Mouse (Mus musculus) left cerebral cortex, postnatal 25 days (tissue): ENCODE results near the gene Dennd6a. TPM values are rescaled to one million over a fixed set of nuclear protein-coding genes. Genes with fewer than 3 reads are reported as not detected.

Experiments used
- DNase-seq, 2 experiments: peaks; one replicate each; pipeline ENCODE4 v3.0.0; 2022; ENCODE audit warnings: low spot score in 2 of 2, mixed read lengths in 1 of 2
- intact Hi-C: fragments of 180-260 bp; cut with DNase I; formaldehyde crosslinking; loops from one replicate; pipeline ENCODE4 v1.15.1; 2025
- total RNA-seq, 2 experiments: library from RNA; stranded (reverse); gene quantifications; 2 replicates each; pipeline ENCODE4 v1.2.3; 2021

Dennd6a gene
- total RNA-seq, 2 experiments from 2014 or later = 26.0 to 26.1 TPM

DNA sequence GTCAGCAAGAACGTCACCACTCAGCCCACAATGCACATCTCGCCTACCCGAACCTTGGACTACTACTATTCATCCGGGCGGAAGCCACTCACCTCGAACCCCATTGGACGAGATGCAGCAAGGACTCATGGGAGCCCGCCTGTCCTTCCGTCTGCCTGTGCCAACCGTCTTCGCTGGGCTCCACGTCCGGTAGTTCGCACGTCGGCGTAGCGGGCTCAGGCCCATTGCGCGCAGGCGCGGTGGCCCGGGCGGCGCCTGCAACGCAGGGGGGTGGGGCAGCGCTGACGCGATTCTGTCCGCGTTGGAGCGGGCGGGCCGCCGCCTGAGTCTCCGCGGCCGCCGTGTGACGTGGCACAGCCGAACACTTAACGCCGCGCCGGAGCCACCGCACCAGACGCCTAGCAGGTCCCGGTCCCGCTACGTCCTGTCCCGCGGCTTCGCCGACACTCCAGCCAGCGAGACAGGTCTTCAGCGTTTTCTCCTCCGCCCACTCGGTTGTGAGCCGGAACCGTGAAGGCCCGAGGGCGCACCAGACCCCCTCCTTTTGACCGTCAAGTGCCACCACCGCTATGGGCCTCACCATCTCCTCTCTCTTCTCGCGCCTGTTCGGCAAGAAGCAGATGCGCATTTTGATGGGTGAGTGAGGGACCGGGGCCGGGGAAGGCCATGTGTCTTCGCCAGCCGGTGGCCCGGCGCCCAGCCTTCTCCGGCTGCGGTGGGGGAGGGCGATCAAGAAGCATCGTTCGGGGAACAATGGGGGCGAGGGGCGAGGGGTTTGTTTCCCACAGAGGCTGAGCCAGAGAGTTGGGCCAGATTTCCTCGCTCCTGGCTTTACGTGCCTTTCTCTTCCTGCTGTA lies 64.4 kb downstream of the Dennd6a start, which contains the start of gene Arf4:
Gene Arf4, plus strand, starts transcription at position 224 of the 857 bp plus-strand sequence.
- intact Hi-C loops = loop anchor here (5.0 kb wide), 2 partner anchors 106 to 146 kb away; partner anchors contain the start of gene Slmap
- DNase-seq = peak; percentile 98 to 100

DNA sequence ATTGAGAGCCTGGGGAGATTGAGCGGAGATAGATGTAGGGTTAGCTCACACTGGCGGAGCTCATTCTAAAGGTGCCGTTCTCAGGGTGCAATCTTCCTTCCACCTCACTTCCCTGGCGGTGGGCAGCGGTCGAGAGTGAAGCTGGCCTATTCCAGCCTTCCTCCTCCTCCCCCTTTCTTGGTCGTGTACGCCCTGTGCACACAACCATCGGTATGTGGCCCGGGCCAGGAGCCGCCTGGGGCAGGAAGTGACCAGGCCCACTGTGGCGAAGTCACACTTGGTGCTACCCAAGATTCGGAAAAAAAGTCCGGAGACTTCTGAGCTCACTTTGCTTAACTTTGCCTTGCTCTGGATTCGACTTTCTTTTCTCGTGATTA lies 65.0 kb downstream of the Dennd6a start:
- intact Hi-C loops = loop anchor here (5.0 kb wide), 2 partner anchors 106 to 146 kb away; partner anchors contain the start of gene Slmap

DNA sequence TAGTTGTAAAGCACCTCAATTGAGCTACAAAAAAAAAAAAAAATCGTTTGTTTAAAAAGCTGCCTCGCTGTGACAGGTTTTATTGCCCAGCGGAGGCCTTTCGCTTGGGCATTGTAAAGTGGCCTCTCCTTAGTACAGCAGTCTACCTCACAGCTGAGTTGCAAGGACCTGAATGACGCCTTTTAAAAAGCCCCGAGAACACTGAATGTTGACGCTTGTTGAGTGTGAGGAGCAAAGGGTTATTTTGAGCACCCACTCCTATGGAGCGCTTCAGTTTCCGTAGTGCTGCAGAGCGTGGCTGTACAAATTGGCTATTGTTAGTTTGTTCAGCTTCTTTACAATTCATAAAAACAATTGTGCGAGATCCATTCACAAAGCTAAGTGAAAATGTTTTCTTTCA lies 65.6 kb downstream of the Dennd6a start:
- intact Hi-C loops = loop anchor here (5.0 kb wide), 2 partner anchors 107 to 147 kb away; partner anchors contain the start of gene Slmap
- peak in 1 of 2 experiments; percentile 24 for DNase-seq

More for the DNA sequence above, 65.0 kb downstream of the Dennd6a start:
- peak in 1 of 2 experiments; percentile 38 for DNase-seq

DNA sequence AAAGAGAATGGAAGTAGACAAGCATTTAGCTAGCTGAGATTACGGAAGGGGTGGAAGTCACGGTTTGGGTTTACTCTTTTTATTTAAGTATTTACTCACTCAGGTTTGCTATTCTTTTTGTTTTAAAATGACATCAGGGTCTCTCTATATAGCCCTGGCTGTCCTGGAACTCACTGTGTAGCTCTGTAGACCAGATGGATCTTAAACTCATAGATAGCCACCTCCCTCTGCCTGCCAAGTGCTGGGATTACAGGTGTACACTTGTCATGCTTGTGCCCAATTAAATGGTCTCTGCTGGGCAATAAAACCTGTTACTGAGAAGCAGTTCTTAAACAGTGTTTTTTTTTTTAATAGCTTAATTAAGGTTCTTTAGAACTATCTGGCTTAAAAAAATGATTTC lies 66.3 kb downstream of the Dennd6a start:
- DNase-seq = no peak
- intact Hi-C loops = loop anchor here (5.0 kb wide), 2 partner anchors 108 to 148 kb away; partner anchors contain the start of gene Slmap

DNA sequence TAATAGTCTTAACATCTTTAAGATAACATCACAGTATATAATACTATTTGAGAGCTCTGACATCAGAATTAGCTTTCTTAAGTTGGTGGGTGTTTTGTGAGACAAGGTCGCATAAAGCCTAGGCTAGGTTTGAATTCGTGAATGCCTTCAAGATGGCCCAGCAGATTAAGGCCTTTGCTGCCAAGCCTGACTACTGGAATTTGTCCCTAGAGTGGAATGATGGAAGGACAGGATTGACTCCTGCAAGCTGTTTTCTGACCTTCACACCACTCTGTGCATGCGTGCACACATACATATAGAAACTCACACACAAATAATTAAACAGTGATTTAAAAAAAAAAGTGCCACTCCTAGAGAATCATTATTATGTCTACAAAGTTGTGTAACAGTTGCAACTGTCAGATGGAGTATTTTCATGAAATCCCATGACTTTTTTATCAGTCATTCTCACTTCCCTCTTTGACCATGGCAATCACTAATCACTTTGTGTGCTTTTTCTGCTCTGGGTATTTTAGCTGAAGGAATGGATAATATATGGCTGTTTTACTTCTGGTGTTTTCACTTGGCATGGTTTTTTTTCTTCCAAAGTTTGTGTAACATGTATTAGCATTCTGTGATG lies 69.5 kb downstream of the Dennd6a start:
- no peak for DNase-seq
- intact Hi-C loops = no loop called here

DNA sequence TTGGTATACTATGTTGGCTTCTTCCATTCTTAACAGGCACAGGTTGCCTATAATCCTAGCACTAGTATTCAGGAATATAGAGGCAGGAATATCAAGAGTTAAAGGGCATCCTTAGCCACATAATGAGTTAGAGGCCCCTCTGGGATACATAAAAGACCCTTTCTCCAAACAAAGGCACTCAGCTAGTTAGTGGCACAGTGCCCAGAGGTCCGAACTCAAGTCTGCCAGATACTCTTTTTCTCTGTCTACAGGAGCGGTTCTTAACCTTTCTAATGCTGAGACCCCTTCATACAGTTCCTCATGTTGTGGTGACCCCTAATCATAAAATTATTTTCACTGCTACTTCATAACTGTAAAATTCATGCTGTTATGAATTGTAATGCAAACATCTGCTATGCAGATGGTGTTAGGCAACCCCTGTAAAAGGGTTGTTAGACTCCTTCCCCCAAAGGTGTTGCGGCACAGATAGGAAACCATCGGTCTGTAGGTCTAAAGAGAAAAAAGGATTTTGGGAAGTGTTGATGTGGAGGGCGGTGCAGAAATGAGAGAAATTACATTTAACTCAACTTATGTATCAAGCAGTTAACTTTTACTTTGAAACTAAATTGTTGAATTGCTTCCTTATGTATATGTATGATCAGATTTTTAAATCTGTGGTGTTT lies 72.5 kb downstream of the Dennd6a start:
- no peak for DNase-seq
- intact Hi-C loops = no loop called here

DNA sequence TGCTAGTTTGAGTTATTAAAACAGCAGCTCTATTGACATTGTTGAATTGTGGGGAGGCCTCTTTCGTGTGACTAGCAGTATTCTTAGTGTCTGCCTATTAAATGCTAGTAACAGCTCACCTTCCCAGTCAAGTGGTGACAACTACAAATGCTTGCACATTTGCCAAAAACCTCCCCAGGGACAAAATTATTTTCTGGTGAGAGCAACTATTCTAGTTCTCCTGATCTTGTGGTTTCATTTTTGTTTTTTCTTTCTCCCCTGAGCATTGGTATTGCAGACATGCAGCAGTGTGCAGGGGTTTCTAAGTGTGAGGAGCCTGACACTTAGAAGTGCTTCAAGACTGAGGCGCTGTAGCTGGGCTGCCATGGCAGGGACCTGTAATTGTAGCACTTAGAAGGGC lies 74.2 kb downstream of the Dennd6a start:
- DNase-seq = no peak
- intact Hi-C loops = no loop called here

DNA sequence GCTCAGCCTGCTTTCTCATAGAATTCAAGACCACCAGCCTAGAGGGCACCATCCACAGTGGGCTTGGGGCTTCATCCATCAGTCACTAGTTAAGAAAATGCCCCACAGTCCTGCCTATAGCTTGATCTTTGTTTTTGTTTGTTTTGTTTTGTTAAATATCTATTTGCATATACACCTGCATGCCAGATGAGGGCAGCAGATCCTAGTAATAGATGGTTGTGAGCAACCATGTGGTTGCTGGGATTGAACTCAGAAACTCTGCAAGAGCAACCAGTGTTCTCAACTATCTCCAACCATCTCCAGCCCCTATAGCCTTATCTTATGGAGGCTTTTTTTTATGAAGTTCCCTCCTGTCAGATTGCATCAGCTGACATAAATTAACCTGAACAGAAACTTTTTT lies 78.2 kb downstream of the Dennd6a start:
- DNase-seq = no peak
- intact Hi-C loops = no loop called here

DNA sequence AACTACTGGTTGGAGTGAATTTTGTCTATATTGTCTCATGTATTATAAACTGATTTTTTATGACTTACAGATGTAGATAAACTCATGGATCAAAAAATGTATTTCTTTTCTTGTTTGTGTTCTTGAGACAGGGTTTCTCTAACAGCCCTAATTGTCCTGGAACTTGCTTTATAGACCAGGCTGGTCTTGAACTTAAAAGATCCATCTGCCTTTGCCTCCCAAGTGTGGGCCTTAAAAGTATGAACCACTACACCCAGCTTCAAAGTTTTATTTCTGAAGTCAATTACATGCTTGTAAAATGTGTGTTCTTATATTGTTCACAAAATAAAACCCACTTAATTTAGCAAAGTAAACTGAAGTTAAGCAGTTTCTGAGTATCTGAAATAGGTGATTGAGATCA lies 84.5 kb downstream of the Dennd6a start:
- DNase-seq = no peak
- intact Hi-C loops = no loop called here

DNA sequence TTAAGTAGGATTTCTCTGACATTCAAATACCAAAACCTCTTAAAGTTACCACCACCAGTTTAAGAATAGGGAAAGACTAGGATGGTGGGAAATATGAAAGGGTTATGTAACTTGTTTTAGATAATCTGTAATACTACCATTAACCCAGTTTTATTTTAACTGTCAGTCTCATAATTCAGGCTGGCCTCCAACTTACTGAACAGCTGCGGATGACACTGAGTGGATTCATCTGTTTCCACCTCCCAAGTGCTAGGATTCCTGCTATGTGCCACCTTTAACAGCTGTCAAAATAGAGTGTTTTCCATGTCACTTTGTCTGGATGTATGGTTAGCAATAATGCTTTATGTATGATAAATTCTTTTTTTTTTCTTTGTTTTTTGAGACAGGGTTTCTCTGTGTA lies 86.6 kb downstream of the Dennd6a start:
- no peak for DNase-seq
- intact Hi-C loops = no loop called here

DNA sequence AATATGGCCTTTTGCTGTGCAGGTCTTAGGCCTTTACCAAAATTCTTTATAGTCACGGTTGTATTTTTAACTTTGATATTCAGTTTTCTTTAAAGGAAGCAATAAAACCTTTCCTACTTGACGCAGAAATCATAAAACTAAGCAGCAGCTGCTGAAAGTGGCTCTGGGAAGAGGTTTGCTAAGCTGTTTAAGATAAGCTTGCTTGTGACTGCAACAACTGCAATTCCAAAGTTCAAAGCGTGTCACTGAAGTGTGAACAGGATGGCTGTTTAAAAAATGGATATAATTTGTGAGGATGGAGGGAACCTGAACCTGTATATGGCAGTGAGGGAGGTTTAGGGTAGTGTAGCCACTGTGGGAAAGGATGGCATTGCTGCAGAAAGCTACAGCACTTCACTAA lies 88.4 kb downstream of the Dennd6a start:
- intact Hi-C loops = no loop called here
- no peak for DNase-seq

DNA sequence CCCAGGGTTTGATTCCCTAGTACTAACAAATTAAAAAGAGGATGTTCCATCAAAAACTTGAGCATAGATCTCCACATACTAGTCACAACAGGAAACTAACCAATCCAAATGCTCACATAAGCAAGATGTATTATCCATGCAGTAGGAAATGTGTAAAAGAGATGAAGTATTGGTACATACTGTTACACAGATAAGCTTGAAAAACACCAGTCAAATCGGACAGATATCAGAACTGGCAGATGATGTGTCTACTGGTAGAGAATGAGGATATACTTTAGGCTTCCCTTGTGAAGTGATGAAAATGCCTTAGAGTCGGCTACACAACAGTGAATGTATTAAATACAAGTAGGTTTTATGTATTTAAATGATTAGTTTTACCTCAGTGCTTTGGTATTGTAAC lies 88.8 kb downstream of the Dennd6a start:
- intact Hi-C loops = no loop called here

DNA sequence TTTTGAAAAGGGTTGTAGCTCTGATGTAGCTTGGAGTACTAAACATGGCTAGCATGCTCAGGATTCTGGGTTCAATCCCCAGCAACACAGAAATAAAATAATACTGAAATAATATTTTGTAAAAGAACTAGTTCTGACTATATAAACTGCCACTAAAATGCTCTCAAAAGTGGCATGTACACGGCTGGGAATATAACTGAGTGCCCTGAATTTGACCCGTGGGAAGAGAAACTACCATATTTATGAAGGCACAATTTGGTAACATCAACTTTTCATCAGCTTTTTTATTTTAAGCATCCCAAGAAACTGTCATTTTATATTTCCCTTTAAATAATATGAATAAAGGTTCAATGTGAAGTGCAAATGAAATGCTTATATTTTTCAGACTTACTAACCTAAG lies 90.2 kb downstream of the Dennd6a start:
- intact Hi-C loops = no loop called here
- DNase-seq = no peak

More for the DNA sequence above, 88.8 kb downstream of the Dennd6a start:
- no peak for DNase-seq

DNA sequence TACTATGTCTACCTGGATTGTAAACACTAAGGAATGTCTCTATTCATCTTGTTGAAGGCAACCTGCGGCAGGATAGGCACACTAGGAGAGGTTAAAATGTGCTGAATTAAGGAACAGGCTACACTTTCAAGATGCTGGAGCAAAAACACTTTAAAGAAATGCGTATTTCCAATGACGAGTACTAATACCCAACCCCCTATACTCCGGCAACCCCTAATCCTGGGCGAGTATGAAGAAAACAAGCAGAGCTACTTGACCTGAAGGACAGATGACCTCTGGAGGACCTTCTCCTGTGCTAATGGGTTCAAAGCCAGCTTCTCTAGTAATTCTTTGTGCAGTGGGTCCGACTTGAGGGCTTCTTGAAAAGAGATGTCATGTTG lies 94.3 kb downstream of the Dennd6a start:
- no peak for DNase-seq
- intact Hi-C loops = loop anchor here (5.0 kb wide), 2 partner anchors 304 to 359 kb away; partner anchors contain the start of gene Appl1

DNA sequence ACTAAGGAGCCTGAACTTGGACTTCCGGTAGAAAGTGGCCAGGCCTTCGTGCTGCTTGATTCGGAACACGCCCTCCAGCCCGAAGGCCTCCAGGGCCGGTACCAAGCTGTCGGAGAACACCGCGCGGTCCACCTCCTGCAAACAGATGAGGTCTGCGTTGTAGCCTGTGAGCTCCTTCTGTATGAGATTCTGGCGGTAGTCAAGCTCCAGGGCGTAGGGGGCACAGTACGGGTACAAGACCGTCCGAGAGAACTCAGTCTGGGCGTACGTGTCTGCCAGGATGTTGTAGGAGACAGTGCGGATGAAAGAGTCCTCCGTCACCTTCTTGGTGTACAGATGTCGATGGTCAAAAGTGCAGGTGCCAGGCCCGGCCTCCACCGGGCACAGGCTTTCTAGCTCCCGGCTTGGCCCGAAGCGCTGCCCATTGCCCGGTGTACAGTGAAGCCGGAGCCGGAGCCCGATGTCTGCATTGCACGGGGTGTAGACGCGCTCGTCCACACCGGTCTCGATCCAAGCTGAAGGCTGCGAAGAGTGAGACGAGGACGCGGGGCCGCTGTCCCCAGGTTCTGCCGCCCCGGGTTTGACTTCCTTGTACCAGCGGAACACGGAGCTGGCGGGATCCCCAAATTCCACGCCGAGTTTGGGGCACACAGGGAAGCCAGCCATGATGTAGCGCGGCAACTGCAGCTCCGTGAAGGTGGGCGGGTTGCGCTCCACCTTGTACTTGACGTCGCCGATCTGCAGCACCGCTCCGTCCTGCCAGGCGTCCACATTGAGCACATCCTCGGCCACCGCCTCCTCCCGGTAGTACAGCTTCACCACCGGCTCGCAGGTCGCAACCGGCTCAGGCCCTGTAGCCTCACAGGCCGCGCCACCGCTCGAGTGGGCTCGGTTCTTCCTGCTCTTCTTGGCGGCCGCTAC lies 95.0 kb downstream of the Dennd6a start:
- intact Hi-C loops = loop anchor here (5.0 kb wide), 2 partner anchors 304 to 359 kb away; partner anchors contain the start of gene Appl1
- peak; percentile 64 to 70 for DNase-seq

DNA sequence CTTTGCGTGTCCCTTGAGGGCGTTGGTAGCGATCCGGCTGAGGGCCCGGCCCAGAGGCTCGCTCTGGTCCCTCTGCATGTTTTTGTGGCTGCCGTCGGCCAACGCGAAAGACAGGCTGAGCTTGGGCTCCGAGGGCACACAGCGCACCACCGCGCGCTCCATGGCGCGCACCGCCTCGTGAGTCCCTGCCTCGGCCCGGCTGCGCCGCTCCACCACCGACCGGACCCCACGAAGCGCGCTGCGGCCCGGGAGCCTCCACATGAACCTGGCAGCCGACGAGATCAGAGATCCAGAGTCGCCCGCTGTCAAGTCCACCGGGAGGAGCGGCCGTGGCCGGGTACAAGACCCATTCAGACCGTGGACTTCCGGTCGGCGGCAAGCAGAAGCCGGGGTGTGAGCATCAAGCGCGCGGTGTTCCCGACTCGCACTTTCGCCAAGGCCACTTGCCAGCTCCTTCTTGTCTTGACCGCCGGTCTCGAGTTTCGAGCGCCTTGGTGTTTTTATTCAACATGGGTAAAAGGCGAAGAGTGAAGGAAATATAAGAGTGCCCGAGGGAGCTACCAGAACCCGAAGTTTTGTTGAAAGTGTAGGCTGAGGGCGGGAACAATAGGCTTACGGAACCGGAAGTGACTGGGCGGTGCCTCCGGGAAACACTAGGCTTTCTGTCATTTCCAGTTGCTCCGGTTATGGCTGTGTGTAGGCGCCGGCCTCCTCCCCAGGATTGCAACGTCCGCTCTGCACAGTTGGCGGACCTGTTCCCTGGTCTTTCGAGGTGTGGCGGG lies 95.8 kb downstream of the Dennd6a start, which contains the start of gene Pde12:
Gene Pde12, minus strand, starts transcription at position 592 of the 782 bp plus-strand sequence.
- peak; percentile 93 to 95 for DNase-seq
- intact Hi-C loops = loop anchor here (5.0 kb wide), 2 partner anchors 303 to 358 kb away; partner anchors contain the start of gene Appl1

DNA sequence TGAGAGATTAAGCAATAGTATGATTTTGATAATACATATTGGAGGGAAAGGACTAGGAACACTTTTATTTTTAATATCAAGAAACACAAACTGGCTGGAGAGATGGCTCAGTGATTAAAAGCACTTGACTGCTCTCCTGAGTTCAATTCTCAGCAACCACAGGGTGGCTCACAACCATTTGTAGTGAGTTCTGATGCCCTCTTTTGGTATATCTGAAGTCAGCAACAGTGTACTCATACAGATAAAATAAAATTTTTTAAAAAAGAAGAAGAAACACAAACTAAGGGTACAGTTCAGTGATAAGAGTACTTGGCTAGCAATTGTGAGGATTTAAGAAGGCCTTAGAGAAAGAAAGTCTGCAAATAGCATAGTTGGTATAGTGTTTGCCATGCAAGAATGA lies 97.3 kb downstream of the Dennd6a start:
- intact Hi-C loops = no loop called here
- no peak for DNase-seq
